Mouse (Mus musculus) erythroblast, embryonic 14.5 days (primary cell): ENCODE results near the gene Asf1b. TPM values are rescaled to one million over a fixed set of nuclear protein-coding genes. Genes with fewer than 3 reads are reported as not detected.

ENCODE experiments used
- H3K27me3 ChIP-seq: 2 replicates; pipeline ENCODE4 v1.6.1; 2012; ENCODE audit warnings: inconsistent platforms; ENCODE audit not compliant: control insufficient read depth
- H3K36me3 ChIP-seq: 2 replicates; pipeline ENCODE4 v1.6.1; 2012; ENCODE audit warnings: mild to moderate bottlenecking, inconsistent platforms; ENCODE audit not compliant: control insufficient read depth
- H3K4me1 ChIP-seq: 2 replicates; pipeline ENCODE4 v1.6.1; 2012; ENCODE audit warnings: inconsistent platforms; ENCODE audit not compliant: control insufficient read depth
- H3K4me3 ChIP-seq: replicated peaks from 2 replicates; pipeline ENCODE3; 2012; ENCODE audit warnings: moderate library complexity, mild to moderate bottlenecking, inconsistent platforms
- H3K9me3 ChIP-seq: 2 replicates; pipeline ENCODE4 v1.6.1; 2012; ENCODE audit warnings: low read length, inconsistent platforms, mixed read lengths; ENCODE audit not compliant: control insufficient read depth
- GATA1 ChIP-seq: IDR thresholded peaks from 2 replicates; pipeline ENCODE4 v1.6.1; 2012; ENCODE audit warnings: low read length, inconsistent platforms, mixed read lengths
- TAL1 ChIP-seq: IDR thresholded peaks from 3 replicates; pipeline ENCODE4 v1.6.1; 2012; ENCODE audit warnings: low read length, inconsistent platforms, mixed read lengths
- polyA plus RNA-seq: library from polyadenylated mRNA; stranded (reverse); fragments of >175 nt; gene quantifications from 2 replicates; pipeline ENCODE4 v1.2.3, GENCODE M21; 2012

The Asf1b gene
- polyA plus RNA-seq, 1 experiment: 56.4 TPM

GRCm38 (mm10) chr8:83973161-83974031, 18.1 kb downstream of the Asf1b start:
- peaks cover 57% of the 10 kb centered on the region for H3K4me1 ChIP-seq
- H3K9me3 ChIP-seq: no peaks in the 10 kb centered on the region
- peak overlapping the region; percentile 98 for H3K4me3 ChIP-seq
- H3K36me3 ChIP-seq: peaks cover 51% of the 10 kb centered on the region
- no peak for TF ChIP-seq TAL1
- no peak for TF ChIP-seq GATA1
- no peaks in the 10 kb centered on the region for H3K27me3 ChIP-seq

DNA sequence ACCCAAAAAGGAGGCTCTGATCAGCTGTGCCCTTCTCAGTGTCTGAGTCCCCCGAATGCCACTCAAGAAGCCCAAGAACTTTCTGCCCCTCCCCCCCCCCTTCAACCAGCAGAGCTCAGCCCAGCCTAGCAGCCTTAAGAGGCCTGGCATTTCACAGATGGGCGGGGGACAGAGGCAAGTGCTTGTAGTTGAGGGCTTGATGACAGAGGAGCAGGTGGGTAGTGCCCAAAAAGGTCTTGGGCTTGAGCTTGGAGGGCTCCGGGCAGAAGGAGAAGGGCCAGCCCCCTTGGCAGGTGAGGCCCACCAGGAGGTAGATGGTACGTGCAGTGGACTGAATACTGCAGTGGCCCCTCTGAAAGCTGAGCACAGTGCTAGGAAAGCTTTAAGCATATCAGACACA, 19.2 kb downstream of the Asf1b start:
- no peaks in the 10 kb centered on the region for H3K27me3 ChIP-seq
- TF ChIP-seq TAL1 (no peak), GATA1 (no peak)
- H3K4me3 ChIP-seq: no peak overlapping the region
- H3K9me3 ChIP-seq: no peaks in the 10 kb centered on the region
- H3K4me1 ChIP-seq: peaks cover 55% of the 10 kb centered on the region
- peaks cover 45% of the 10 kb centered on the region for H3K36me3 ChIP-seq

DNA sequence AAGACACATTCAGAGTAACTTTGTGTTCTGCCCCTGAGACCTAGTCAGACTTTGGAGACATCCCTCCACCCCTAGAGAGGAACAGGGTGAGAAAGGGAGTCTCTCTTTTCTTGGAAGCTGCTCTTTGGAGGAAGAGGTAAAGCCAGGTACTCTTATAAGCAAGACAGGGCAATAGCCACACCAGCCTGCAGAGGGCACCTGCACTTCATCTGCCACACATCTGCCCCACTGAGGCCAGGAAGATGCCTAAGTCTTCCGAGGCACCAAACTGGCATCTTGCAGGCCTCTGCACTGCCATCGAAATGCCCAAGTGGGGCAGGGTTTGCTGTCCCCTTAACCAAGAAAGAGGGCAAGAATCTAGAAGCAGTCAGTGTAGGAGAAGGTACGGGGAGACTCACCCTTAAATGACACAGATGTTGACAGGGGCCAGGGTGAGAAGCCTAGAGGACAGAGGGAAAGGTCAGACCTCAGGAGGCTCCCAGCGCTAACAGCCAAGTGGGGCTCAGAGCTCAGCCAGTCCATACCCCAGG, 20.9 kb downstream of the Asf1b start:
- TF ChIP-seq GATA1 (no peak), TAL1 (no peak)

GRCm38 (mm10) chr8:83976779-83977350, 21.6 kb downstream of the Asf1b start:
- Histone ChIP-seq H3K36me3 (peaks cover 48% of the 10 kb centered on the region), H3K4me1 (peaks cover 44% of the 10 kb centered on the region), H3K27me3 (no peaks in the 10 kb centered on the region), H3K4me3 (no peak overlapping the region), H3K9me3 (no peaks in the 10 kb centered on the region)
- TF ChIP-seq TAL1: no peak

More for the DNA sequence above, 20.9 kb downstream of the Asf1b start:
- H3K4me1 ChIP-seq: peaks cover 51% of the 10 kb centered on the region
- H3K27me3 ChIP-seq: no peaks in the 10 kb centered on the region
- peaks cover 48% of the 10 kb centered on the region for H3K36me3 ChIP-seq
- H3K4me3 ChIP-seq: no peak overlapping the region
- H3K9me3 ChIP-seq: no peaks in the 10 kb centered on the region

DNA sequence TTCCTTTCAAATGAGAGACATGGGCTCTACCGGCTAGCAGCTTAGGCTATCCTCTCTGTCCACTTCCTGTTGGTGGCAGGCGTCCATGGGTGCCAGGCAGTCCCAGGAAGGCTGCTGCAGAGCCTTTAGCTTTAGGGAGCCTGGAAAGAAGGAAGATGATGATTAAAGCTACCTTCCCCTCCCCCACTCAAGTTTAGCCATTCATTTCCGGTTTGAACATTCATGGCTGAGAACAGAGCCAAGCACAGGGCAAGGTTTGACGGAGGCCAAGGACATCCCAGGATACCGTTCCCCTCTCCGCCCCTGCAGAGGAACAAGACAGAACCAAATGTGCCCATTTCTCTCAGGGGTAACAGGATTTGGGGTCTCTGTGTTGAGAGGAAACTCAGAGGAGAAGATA, 22.3 kb downstream of the Asf1b start:
- peaks cover 52% of the 10 kb centered on the region for H3K36me3 ChIP-seq
- H3K4me3 ChIP-seq: no peak overlapping the region
- H3K9me3 ChIP-seq: no peaks in the 10 kb centered on the region
- no peak for TF ChIP-seq GATA1
- TF ChIP-seq TAL1: no peak
- H3K27me3 ChIP-seq: no peaks in the 10 kb centered on the region
- peaks cover 41% of the 10 kb centered on the region for H3K4me1 ChIP-seq

DNA sequence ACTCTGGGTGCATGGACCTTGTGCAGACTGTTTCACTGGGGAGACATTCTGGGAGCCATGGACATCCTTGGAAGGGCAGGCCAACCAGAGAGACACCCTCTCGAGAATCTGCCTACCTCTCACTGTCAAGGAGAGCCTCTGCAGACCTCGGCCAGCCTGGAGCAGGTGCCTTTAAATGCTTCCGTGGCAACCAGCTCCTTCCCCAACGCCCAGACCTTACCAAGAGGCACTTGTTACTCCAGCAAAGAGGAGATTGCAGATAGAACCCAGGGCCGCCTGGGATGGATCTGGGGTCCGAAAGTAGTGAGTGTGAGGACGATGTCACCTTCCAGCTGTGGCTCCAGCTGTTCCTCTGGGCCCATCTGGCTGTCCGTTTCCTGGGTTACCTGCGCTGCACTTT, 22.9 kb downstream of the Asf1b start:
- Histone ChIP-seq H3K4me3 (no peak overlapping the region), H3K27me3 (no peaks in the 10 kb centered on the region), H3K9me3 (no peaks in the 10 kb centered on the region), H3K36me3 (peaks cover 53% of the 10 kb centered on the region), H3K4me1 (peaks cover 38% of the 10 kb centered on the region)
- no peak for TF ChIP-seq TAL1

GRCm38 (mm10) chr8:83980250-83980649, 24.9 kb downstream of the Asf1b start:
- Histone ChIP-seq H3K27me3 (no peaks in the 10 kb centered on the region), H3K4me1 (peaks cover 23% of the 10 kb centered on the region), H3K4me3 (no peak overlapping the region), H3K36me3 (peaks cover 64% of the 10 kb centered on the region), H3K9me3 (no peaks in the 10 kb centered on the region)
- no peak for TF ChIP-seq TAL1
- no peak for TF ChIP-seq GATA1

DNA sequence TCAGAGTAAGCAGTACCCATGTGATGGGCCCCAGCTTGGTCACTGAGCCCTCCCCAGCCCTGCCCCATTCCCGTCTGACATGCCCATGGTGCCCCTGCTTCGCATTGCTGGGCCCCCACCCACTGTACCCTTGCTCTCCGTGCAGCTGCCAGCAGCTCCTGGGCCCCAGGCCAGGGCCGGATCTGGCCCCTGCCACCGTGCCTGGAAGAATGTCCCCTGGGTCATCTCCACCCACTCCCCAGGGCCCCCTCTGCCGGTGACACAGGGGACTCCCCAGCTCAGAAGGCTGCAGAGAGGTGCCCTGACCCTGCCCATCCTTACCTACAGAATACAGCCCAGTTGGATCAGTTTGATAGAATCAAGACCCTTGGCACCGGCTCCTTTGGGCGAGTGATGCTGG, 25.5 kb downstream of the Asf1b start:
- no peak overlapping the region for H3K4me3 ChIP-seq
- peaks cover 67% of the 10 kb centered on the region for H3K36me3 ChIP-seq
- TF ChIP-seq GATA1 (no peak), TAL1 (no peak)
- H3K27me3 ChIP-seq: no peaks in the 10 kb centered on the region
- H3K9me3 ChIP-seq: no peaks in the 10 kb centered on the region
- H3K4me1 ChIP-seq: peaks cover 23% of the 10 kb centered on the region

- TF ChIP-seq GATA1 (no peak), TAL1 (no peak)
- H3K4me3 ChIP-seq: no peak overlapping the region
- H3K27me3 ChIP-seq: no peaks in the 10 kb centered on the region
- H3K4me1 ChIP-seq: peaks cover 16% of the 10 kb centered on the region
- H3K36me3 ChIP-seq: peaks cover 70% of the 10 kb centered on the region
- no peaks in the 10 kb centered on the region for H3K9me3 ChIP-seq
Measured at GRCm38 (mm10) chr8:83981533-83981932, 26.2 kb downstream of the Asf1b start.
